Mouse (Mus musculus) liver, adult 2 months (tissue): ENCODE results near the gene Gm11037.

Experiments
- CTCF ChIP-seq: fragments of 200-500 bp; IDR thresholded peaks from 2 replicates; pipeline ENCODE4 v1.5.1; 2011; ENCODE audit warnings: low read depth, low read length, control low read depth
- POLR2A ChIP-seq: fragments of 200-500 bp; IDR thresholded peaks from 2 replicates; pipeline ENCODE4 v1.6.1; 2011; ENCODE audit warnings: low read length, control low read depth; ENCODE audit not compliant: insufficient read depth; ENCODE audit errors: extremely low read depth

- TF ChIP-seq CTCF (no peak), POLR2A (no peak)
These were observed 1.1 kb downstream of the Gm11037 start for GRCm38 (mm10) chr2:131134381-131134780.
